Comparison of ENCODE assay signal across 8 mouse cellular contexts in the genomic region with DNA sequence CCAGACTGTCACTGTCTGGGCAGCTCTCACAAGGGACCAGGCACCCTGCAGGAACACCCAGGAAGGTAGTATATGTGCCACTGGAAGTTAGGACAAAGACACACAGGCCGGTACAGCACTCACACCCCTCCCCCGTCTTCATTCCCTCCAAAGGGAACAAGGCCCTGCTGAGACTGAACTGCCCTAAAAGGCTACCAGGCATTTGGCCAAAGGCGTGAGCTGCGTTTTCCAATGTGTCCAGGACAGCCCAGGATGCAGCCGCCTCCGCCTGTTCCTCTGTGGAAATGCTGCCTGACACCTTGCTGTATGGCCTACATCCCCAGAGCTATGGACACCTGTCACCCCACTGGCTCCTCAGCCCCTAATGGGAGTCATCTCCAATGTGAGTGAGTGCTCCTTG. TPM values are rescaled to one million over a fixed set of nuclear protein-coding genes. Genes with fewer than 3 reads are reported as not detected.
DNase-seq lines count a peak whose midpoint lies in the region; ATAC-seq lines count a peak whose summit lies in the region.

No protein-coding gene starts in this region.

- 57% methylated on average over 6 of the region's 6 CpGs for whole genome bisulfite sequencing in heart, embryonic 11.5 days (ENCODE audit: insufficient replicate concordance)
- 57% methylated on average over 6 of the region's 6 CpGs for WGBS in kidney, embryonic 15.5 days
- WGBS in stomach, embryonic 15.5 days: 28% methylated on average over 6 of the region's 6 CpGs

- no peaks in the 10 kb centered on the region for H3K9me3 ChIP-seq in heart, embryonic 11.5 days (replicated peaks; ENCODE audit: control insufficient read depth, low read length)
- no peaks in the 10 kb centered on the region for H3K9me3 ChIP-seq in kidney, embryonic 15.5 days (replicated peaks)
- no peaks in the 10 kb centered on the region for H3K9me3 ChIP-seq in stomach, embryonic 15.5 days

- intact Hi-C loops in left cerebral cortex, postnatal 4 days (cut with DNase I): no loop called here
- intact Hi-C loops in left cerebral cortex, postnatal 25 days (cut with DNase I): no loop called here

- no peak overlapping the region for H3K4me2 ChIP-seq in heart, embryonic 11.5 days
- no peak overlapping the region for H3K4me2 ChIP-seq in kidney, embryonic 15.5 days
- H3K4me2 ChIP-seq in stomach, embryonic 15.5 days: no peak overlapping the region; the same call in 1 of the 2 replicates

- DNase-seq in left cerebral cortex, postnatal 4 days: peak; percentile 51
- DNase-seq in left cerebral cortex, postnatal 25 days (ENCODE audit: low spot score in 2 of 2): no peak
- DNase-seq in cerebellum, adult 8-10 months: peak; percentile 49
- no peak for DNase-seq in spleen, adult 18-20 months
- no peak for DNase-seq in thymus, postnatal 14 days

- no peak; the same call in 1 of the 2 replicates for ATAC-seq in heart, embryonic 11.5 days (replicated peaks; ENCODE audit: insufficient number of reproducible peaks, low FRiP score, low TSS enrichment)
- ATAC-seq in kidney, embryonic 15.5 days (replicated peaks; ENCODE audit: low FRiP score): peak; percentile 15; the same call in 1 of the 2 replicates
- ATAC-seq in stomach, embryonic 15.5 days (ENCODE audit: insufficient read depth, low FRiP score, low read depth): peak; percentile 40; the same call in 1 of the 2 replicates

- H3K9ac ChIP-seq in heart, embryonic 11.5 days (ENCODE audit: low read depth, low read length): 0 out of 2 replicates have a peak overlapping the region, but pooled peaks have one; percentile 46
- H3K9ac ChIP-seq in kidney, embryonic 15.5 days: no peak overlapping the region
- H3K9ac ChIP-seq in stomach, embryonic 15.5 days: no peak overlapping the region

- no peaks in the 10 kb centered on the region for H3K27me3 ChIP-seq in heart, embryonic 11.5 days (ENCODE audit: control insufficient read depth, insufficient read depth, low read length)
- no peaks in the 10 kb centered on the region for H3K27me3 ChIP-seq in kidney, embryonic 15.5 days
- no peaks in the 10 kb centered on the region for H3K27me3 ChIP-seq in stomach, embryonic 15.5 days (replicated peaks)

- no peak overlapping the region for H3K27ac ChIP-seq in heart, embryonic 11.5 days (ENCODE audit: low read depth, low read length)
- H3K27ac ChIP-seq in kidney, embryonic 15.5 days: peak overlapping the region; percentile 81
- H3K27ac ChIP-seq in stomach, embryonic 15.5 days: peak overlapping the region; percentile 89

- no peaks in the 10 kb centered on the region for H3K36me3 ChIP-seq in heart, embryonic 11.5 days (ENCODE audit: control insufficient read depth, insufficient read depth, low read length)
- no peaks in the 10 kb centered on the region for H3K36me3 ChIP-seq in kidney, embryonic 15.5 days
- H3K36me3 ChIP-seq in stomach, embryonic 15.5 days: no peaks in the 10 kb centered on the region

- H3K4me1 ChIP-seq in heart, embryonic 11.5 days (ENCODE audit: control insufficient read depth, insufficient read depth, low read length): peaks cover 50% of the 10 kb centered on the region
- peaks cover 54% of the 10 kb centered on the region for H3K4me1 ChIP-seq in kidney, embryonic 15.5 days
- peaks cover 46% of the 10 kb centered on the region for H3K4me1 ChIP-seq in stomach, embryonic 15.5 days

- H3K4me3 ChIP-seq in heart, embryonic 11.5 days (ENCODE audit: low read depth, low read length): no peak overlapping the region
- H3K4me3 ChIP-seq in kidney, embryonic 15.5 days (replicated peaks): no peak overlapping the region
- H3K4me3 ChIP-seq in stomach, embryonic 15.5 days (replicated peaks): no peak overlapping the region

RNA-seq across cellular contexts. Expression of gene Sema4c, which starts 31.3 kb away (rescaled TPM):
- 10 to 100 TPM; 60.5 to 65.4 TPM for total RNA-seq in left cerebral cortex, postnatal 4 days (2021)
- 10 to 100 TPM; 16.0 to 16.9 TPM for total RNA-seq in left cerebral cortex, postnatal 25 days (2021)
- polyA plus RNA-seq in heart, embryonic 11.5 days (2014; fragmentation: Nextera tagmentation; extraction: Ambion mirVana): 0.96 and 2.1 TPM in 2 replicates
- polyA plus RNA-seq in kidney, embryonic 15.5 days (2015; fragmentation: Nextera tagmentation; extraction: Ambion mirVana): 19.3 and 23.3 TPM in 2 replicates
- polyA plus RNA-seq in stomach, embryonic 15.5 days (2015; fragmentation: Nextera tagmentation; extraction: Ambion mirVana): 13.6 and 15.0 TPM in 2 replicates

RNA-seq across cellular contexts. Expression of gene Ankrd39, which starts 42.2 kb away (rescaled TPM):
- total RNA-seq in left cerebral cortex, postnatal 4 days (2021): 10 to 100 TPM; 13.4 to 15.1 TPM
- 10 to 100 TPM; 11.1 to 13.0 TPM for total RNA-seq in left cerebral cortex, postnatal 25 days (2021)
- polyA plus RNA-seq in heart, embryonic 11.5 days (2014; fragmentation: Nextera tagmentation; extraction: Ambion mirVana): 19.9 and 25.1 TPM in 2 replicates
- polyA plus RNA-seq in kidney, embryonic 15.5 days (2015; fragmentation: Nextera tagmentation; extraction: Ambion mirVana): 26.2 and 26.3 TPM in 2 replicates
- polyA plus RNA-seq in stomach, embryonic 15.5 days (2015; fragmentation: Nextera tagmentation; extraction: Ambion mirVana): 24.9 and 27.2 TPM in 2 replicates

RNA-seq across cellular contexts. Expression of gene Gm42417, which starts 50.3 kb away (rescaled TPM):
- total RNA-seq in left cerebral cortex, postnatal 4 days (2021): not detected
- total RNA-seq in left cerebral cortex, postnatal 25 days (2021): not detected
- 0.44 TPM in 1 of 2 replicates, not detected in the other for polyA plus RNA-seq in heart, embryonic 11.5 days (2014; fragmentation: Nextera tagmentation; extraction: Ambion mirVana)
- 0.32 and 0.75 TPM in 2 replicates for polyA plus RNA-seq in kidney, embryonic 15.5 days (2015; fragmentation: Nextera tagmentation; extraction: Ambion mirVana)
- not detected in 2 replicates for polyA plus RNA-seq in stomach, embryonic 15.5 days (2015; fragmentation: Nextera tagmentation; extraction: Ambion mirVana)

RNA-seq across cellular contexts. Expression of gene Ankrd23, which starts 52.8 kb away (rescaled TPM):
- total RNA-seq in left cerebral cortex, postnatal 4 days (2021): 1 to 10 TPM; 8.3 to 8.6 TPM
- total RNA-seq in left cerebral cortex, postnatal 25 days (2021): 1 to 10 TPM; 6.1 to 6.3 TPM
- polyA plus RNA-seq in heart, embryonic 11.5 days (2014; fragmentation: Nextera tagmentation; extraction: Ambion mirVana): 9.8 and 13.6 TPM in 2 replicates
- 21.8 and 22.1 TPM in 2 replicates for polyA plus RNA-seq in kidney, embryonic 15.5 days (2015; fragmentation: Nextera tagmentation; extraction: Ambion mirVana)
- 19.5 and 20.5 TPM in 2 replicates for polyA plus RNA-seq in stomach, embryonic 15.5 days (2015; fragmentation: Nextera tagmentation; extraction: Ambion mirVana)

Comparison
In these comparisons a context has a peak if more than half of its experiments do, and no peak if none do; other contexts are left out.
1. DNase-seq: peak in left cerebral cortex, postnatal 4 days (single experiment) and cerebellum, adult 8-10 months (single experiment); none in left cerebral cortex, postnatal 25 days (0 of 2), spleen, adult 18-20 months (0 of 2) and thymus, postnatal 14 days (single experiment).